13 mouse cellular contexts compared by ENCODE assay signal in genomic region chr5:92098351-92099109, GRCm38 (mm10). TPM values are rescaled to one million over a fixed set of nuclear protein-coding genes. Genes with fewer than 3 reads are reported as not detected.
A peak's percentile ranks its signal among the peaks of the same experiment; 100 is the strongest.
DNase-seq lines count a peak whose midpoint lies in the region; ATAC-seq and TF ChIP-seq lines count a peak whose summit lies in the region.
"Had no signal": no experiment of that assay in that cellular context is flagged by ENCODE, and none has a peak within 500 bp of the region (broad histone marks: within the 10 kb centered on the region; RNA-seq: fewer than 3 reads in every experiment).

No protein-coding gene starts in this region.

- peak; percentile 96 for DNase-seq in liver, adult 2 months (ENCODE audit: extremely low read depth, low read depth, low spot score)
- DNase-seq in liver, embryonic 11.5 days (ENCODE audit: low spot score) = no peak
- no peak for DNase-seq in retina, embryonic 14.5 days (ENCODE audit: low spot score)
- DNase-seq in urinary bladder, adult 18-20 months (ENCODE audit: low spot score in 2 of 2) = no peak
- no peak for DNase-seq in gastrocnemius, postnatal 25 days
- DNase-seq: gastrocnemius, postnatal 14 days; lung, postnatal 36 days; right cerebral cortex, postnatal 25 days had no signal

- no peak overlapping the region for H3K4me2 ChIP-seq in liver, embryonic 11.5 days
- H3K4me2 ChIP-seq in intestine, embryonic 15.5 days (replicated peaks) = 0 out of 2 replicates have a peak overlapping the region, but pooled peaks have one; percentile 23
- H3K4me2 ChIP-seq in limb, embryonic 12.5 days = peak overlapping the region; percentile 42
- H3K4me2 ChIP-seq: forebrain, embryonic 13.5 days; hindbrain, embryonic 13.5 days had no signal

- no peaks in the 10 kb centered on the region for H3K79me2 ChIP-seq in liver, adult 2 months (ENCODE audit: control insufficient read depth, insufficient read depth, low read length)

- H3K9ac ChIP-seq in liver, adult 2 months (ENCODE audit: low read depth, low read length) = peak overlapping the region; percentile 51
- no peak overlapping the region for H3K9ac ChIP-seq in liver, embryonic 11.5 days (ENCODE audit: low read depth, low read length)
- no peak overlapping the region for H3K9ac ChIP-seq in intestine, embryonic 15.5 days
- H3K9ac ChIP-seq in limb, embryonic 12.5 days (replicated peaks) = peak overlapping the region; percentile 12; the same call in 1 of the 2 replicates
- H3K9ac ChIP-seq: forebrain, embryonic 13.5 days; hindbrain, embryonic 13.5 days had no signal

- peak overlapping the region; percentile 77 for H3K27ac ChIP-seq in liver, adult 2 months (replicated peaks; ENCODE audit: insufficient read depth, low read depth, low read length)
- H3K27ac ChIP-seq in liver, embryonic 11.5 days (ENCODE audit: low read depth, low read length) = no peak overlapping the region
- H3K27ac ChIP-seq in intestine, embryonic 15.5 days = no peak overlapping the region
- peak overlapping the region; percentile 65 for H3K27ac ChIP-seq in limb, embryonic 12.5 days
- H3K27ac ChIP-seq in small intestine, adult 2 months (ENCODE audit: insufficient read depth, low read depth, low read length) = peak overlapping the region; percentile 1
- H3K27ac ChIP-seq: forebrain, embryonic 13.5 days; hindbrain, embryonic 13.5 days had no signal

- H3K9me3 ChIP-seq in liver, embryonic 11.5 days (ENCODE audit: control insufficient read depth, low read length) = no peaks in the 10 kb centered on the region
- H3K9me3 ChIP-seq in intestine, embryonic 15.5 days = no peaks in the 10 kb centered on the region
- H3K9me3 ChIP-seq in limb, embryonic 12.5 days = no peaks in the 10 kb centered on the region
- H3K9me3 ChIP-seq: forebrain, embryonic 13.5 days; hindbrain, embryonic 13.5 days had no signal

- no peaks in the 10 kb centered on the region for H3K27me3 ChIP-seq in liver, adult 2 months (ENCODE audit: control insufficient read depth, insufficient read depth, low read length)
- no peaks in the 10 kb centered on the region for H3K27me3 ChIP-seq in liver, embryonic 11.5 days (replicated peaks; ENCODE audit: control insufficient read depth, insufficient read depth, low read length)
- H3K27me3 ChIP-seq in intestine, embryonic 15.5 days (replicated peaks) = no peaks in the 10 kb centered on the region
- H3K27me3 ChIP-seq in limb, embryonic 12.5 days = no peaks in the 10 kb centered on the region
- no peaks in the 10 kb centered on the region for H3K27me3 ChIP-seq in small intestine, adult 2 months (ENCODE audit: control insufficient read depth, insufficient read depth, low read length)
- H3K27me3 ChIP-seq: forebrain, embryonic 13.5 days; hindbrain, embryonic 13.5 days had no signal

- TF ChIP-seq POLR2A in liver, adult 2 months (IDR thresholded peaks at IDR 0.05; ENCODE audit: extremely low read depth, insufficient read depth, low read length) = no peak
- no peak for TF ChIP-seq POLR2A in small intestine, adult 2 months (IDR thresholded peaks at IDR 0.05; ENCODE audit: low read depth, low read length)

- TF ChIP-seq CTCF in liver, adult 2 months (IDR thresholded peaks at IDR 0.05; ENCODE audit: low read depth, low read length) = no peak
- no peak for TF ChIP-seq CTCF in small intestine, adult 2 months (IDR thresholded peaks at IDR 0.05; ENCODE audit: extremely low read depth, insufficient read length, insufficient replicate concordance, low read depth, low read length)

- H3K4me3 ChIP-seq in liver, adult 2 months (ENCODE audit: insufficient read depth, low read depth, low read length) = no peak overlapping the region
- H3K4me3 ChIP-seq in liver, embryonic 11.5 days (ENCODE audit: low read depth, low read length) = no peak overlapping the region
- H3K4me3 ChIP-seq in intestine, embryonic 15.5 days (replicated peaks) = no peak overlapping the region
- no peak overlapping the region for H3K4me3 ChIP-seq in limb, embryonic 12.5 days (replicated peaks)
- peak overlapping the region; percentile 10; the same call in 1 of the 2 replicates for H3K4me3 ChIP-seq in small intestine, adult 2 months (ENCODE audit: low read depth, low read length)
- H3K4me3 ChIP-seq: forebrain, embryonic 13.5 days; hindbrain, embryonic 13.5 days had no signal

- H3K4me1 ChIP-seq in liver, adult 2 months (ENCODE audit: control insufficient read depth, insufficient read depth, low read length) = peaks cover 9% of the 10 kb centered on the region
- no peaks in the 10 kb centered on the region for H3K4me1 ChIP-seq in liver, embryonic 11.5 days (replicated peaks; ENCODE audit: control insufficient read depth, insufficient read depth, low read length)
- 0 out of 2 replicates have a peak, but pooled peaks cover 5% of the 10 kb centered on the region for H3K4me1 ChIP-seq in intestine, embryonic 15.5 days (replicated peaks)
- peaks cover 15% of the 10 kb centered on the region for H3K4me1 ChIP-seq in limb, embryonic 12.5 days (replicated peaks)
- H3K4me1 ChIP-seq in small intestine, adult 2 months (ENCODE audit: control insufficient read depth, insufficient read depth, insufficient read length, low read length) = peaks cover 11% of the 10 kb centered on the region; the same call in 1 of the 2 replicates

- no peak for ATAC-seq in liver, embryonic 11.5 days (replicated peaks; ENCODE audit: low FRiP score)
- peak; percentile 94 for ATAC-seq in intestine, embryonic 15.5 days
- ATAC-seq in limb, embryonic 12.5 days (ENCODE audit: insufficient number of reproducible peaks, insufficient read depth, low FRiP score, low TSS enrichment, low read depth) = peak; percentile 52; the same call in 1 of the 2 replicates
- ATAC-seq: forebrain, embryonic 13.5 days had no signal

- WGBS in liver, adult 2 months = 18% methylated on average over 13 of the region's 13 CpGs
- 57% methylated on average over 13 of the region's 13 CpGs for WGBS in liver, embryonic 11.5 days
- 44% methylated on average over 13 of the region's 13 CpGs for WGBS in intestine, embryonic 15.5 days
- 24% methylated on average over 13 of the region's 13 CpGs for WGBS in limb, embryonic 12.5 days
- 20% methylated on average over 13 of the region's 13 CpGs for WGBS in small intestine, adult 2 months

- no peaks in the 10 kb centered on the region for H3K36me3 ChIP-seq in liver, adult 2 months (ENCODE audit: control insufficient read depth, insufficient read depth, low read length)
- H3K36me3 ChIP-seq in liver, embryonic 11.5 days (ENCODE audit: control insufficient read depth, insufficient read depth, low read length) = no peaks in the 10 kb centered on the region
- no peaks in the 10 kb centered on the region for H3K36me3 ChIP-seq in intestine, embryonic 15.5 days
- no peaks in the 10 kb centered on the region for H3K36me3 ChIP-seq in limb, embryonic 12.5 days
- H3K36me3 ChIP-seq in small intestine, adult 2 months (ENCODE audit: control insufficient read depth, insufficient read depth, low read length) = no peaks in the 10 kb centered on the region

RNA-seq across cellular contexts. Expression of gene G3bp2, which starts 15.0 kb away (rescaled TPM):
- total RNA-seq in liver, adult 2 months (2014; rRNA removed) = 29.5 and 37.3 TPM in 2 replicates
- 11.3 and 12.1 TPM in 2 replicates for polyA plus RNA-seq in liver, adult 2 months (2012; rRNA removed)
- 127 and 143 TPM in 2 replicates for polyA plus RNA-seq in liver, embryonic 11.5 days (2014; fragmentation: Nextera tagmentation; extraction: Ambion mirVana)
- 162 and 195 TPM in 2 replicates for polyA plus RNA-seq in intestine, embryonic 15.5 days (2015; fragmentation: Nextera tagmentation; extraction: Ambion mirVana)
- 209 and 226 TPM in 2 replicates for polyA plus RNA-seq in limb, embryonic 12.5 days (2016; fragmentation: Nextera tagmentation; extraction: Ambion mirVana)
- polyA plus RNA-seq in small intestine, adult 2 months (2012; rRNA removed) = 3.1 and 6.9 TPM in 2 replicates
- 10 to 100 TPM; 48.8 to 51.7 TPM for total RNA-seq in gastrocnemius, postnatal 25 days (2021)

RNA-seq across cellular contexts. Expression of gene Uso1, which starts 39.2 kb away (rescaled TPM):
- total RNA-seq in liver, adult 2 months (2014; rRNA removed) = 44.7 and 46.6 TPM in 2 replicates
- polyA plus RNA-seq in liver, adult 2 months (2012; rRNA removed) = 20.4 and 22.2 TPM in 2 replicates
- 24.1 and 26.9 TPM in 2 replicates for polyA plus RNA-seq in liver, embryonic 11.5 days (2014; fragmentation: Nextera tagmentation; extraction: Ambion mirVana)
- polyA plus RNA-seq in intestine, embryonic 15.5 days (2015; fragmentation: Nextera tagmentation; extraction: Ambion mirVana) = 42.4 and 45.9 TPM in 2 replicates
- polyA plus RNA-seq in limb, embryonic 12.5 days (2016; fragmentation: Nextera tagmentation; extraction: Ambion mirVana) = 47.9 and 50.1 TPM in 2 replicates
- polyA plus RNA-seq in small intestine, adult 2 months (2012; rRNA removed) = 15.7 and 25.1 TPM in 2 replicates
- total RNA-seq in gastrocnemius, postnatal 25 days (2021) = 10 to 100 TPM; 56.6 to 58.4 TPM

RNA-seq across cellular contexts. Expression of gene Cdkl2, which starts 54.8 kb away (rescaled TPM):
- 2.9 and 3.7 TPM in 2 replicates for total RNA-seq in liver, adult 2 months (2014; rRNA removed)
- 0.66 and 0.69 TPM in 2 replicates for polyA plus RNA-seq in liver, adult 2 months (2012; rRNA removed)
- polyA plus RNA-seq in liver, embryonic 11.5 days (2014; fragmentation: Nextera tagmentation; extraction: Ambion mirVana) = 0.45 TPM in 2 replicates
- 2.6 and 2.8 TPM in 2 replicates for polyA plus RNA-seq in intestine, embryonic 15.5 days (2015; fragmentation: Nextera tagmentation; extraction: Ambion mirVana)
- 0.29 and 0.36 TPM in 2 replicates for polyA plus RNA-seq in limb, embryonic 12.5 days (2016; fragmentation: Nextera tagmentation; extraction: Ambion mirVana)
- polyA plus RNA-seq in small intestine, adult 2 months (2012; rRNA removed) = 0.15 and 0.41 TPM in 2 replicates
- total RNA-seq in gastrocnemius, postnatal 25 days (2021) = 1 to 10 TPM; 3.7 to 4.1 TPM

Comparison
In these comparisons a context has a peak if more than half of its experiments do, and no peak if none do; other contexts are left out.
1. H3K27ac ChIP-seq: peak in liver, adult 2 months (single experiment), limb, embryonic 12.5 days (single experiment) and small intestine, adult 2 months (single experiment); none in liver, embryonic 11.5 days (single experiment) and intestine, embryonic 15.5 days (single experiment).
2. H3K9ac ChIP-seq: peak in liver, adult 2 months (single experiment) and limb, embryonic 12.5 days (single experiment); none in liver, embryonic 11.5 days (single experiment) and intestine, embryonic 15.5 days (single experiment).